24 mouse cellular contexts compared by ENCODE assay signal in genomic region chr5:144232531-144232930, GRCm38 (mm10). TPM values are rescaled to one million over a fixed set of nuclear protein-coding genes. Genes with fewer than 3 reads are reported as not detected.
"Had no signal": no experiment of that assay in that cellular context is flagged by ENCODE, and none has a peak within 500 bp of the region (broad histone marks: within the 10 kb centered on the region; RNA-seq: fewer than 3 reads in every experiment).

No protein-coding gene starts in this region.

- H3K27me3 ChIP-seq: heart, embryonic 13.5 days; heart, embryonic 15.5 days; hindbrain, embryonic 13.5 days; hindbrain, embryonic 15.5 days; limb, embryonic 13.5 days; limb, embryonic 15.5 days; liver, embryonic 12.5 days had no signal

- ATAC-seq: forebrain, postnatal 0 days; hindbrain, postnatal 0 days; liver, embryonic 12.5 days had no signal

- H3K9ac ChIP-seq: forebrain, postnatal 0 days; heart, embryonic 13.5 days; heart, embryonic 15.5 days; hindbrain, embryonic 13.5 days; hindbrain, embryonic 15.5 days; limb, embryonic 13.5 days; limb, embryonic 15.5 days; liver, embryonic 12.5 days; liver, embryonic 14.5 days had no signal

- DNase-seq: forebrain, postnatal 0 days; gastrocnemius, postnatal 14 days; gastrocnemius, postnatal 36 days; heart, adult 11 months; heart, adult 2 months; heart, postnatal 14 days; heart, postnatal 36 days; kidney, adult 11 months; kidney, postnatal 10 days; layer of hippocampus, adult 9-11 months; layer of hippocampus, postnatal 36 days; left cerebral cortex, postnatal 4 days had no signal

- H3K4me3 ChIP-seq: heart, adult 2 months; heart, embryonic 13.5 days; heart, embryonic 15.5 days; hindbrain, embryonic 13.5 days; hindbrain, embryonic 15.5 days; limb, embryonic 13.5 days; limb, embryonic 15.5 days; liver, embryonic 12.5 days had no signal

- H3K4me1 ChIP-seq: heart, embryonic 13.5 days; heart, embryonic 15.5 days; hindbrain, embryonic 13.5 days; hindbrain, embryonic 15.5 days; limb, embryonic 13.5 days; limb, embryonic 15.5 days; liver, embryonic 12.5 days had no signal

- H3K27ac ChIP-seq: heart, adult 2 months; heart, embryonic 13.5 days; heart, embryonic 15.5 days; hindbrain, embryonic 13.5 days; hindbrain, embryonic 15.5 days; hindbrain, postnatal 0 days; limb, embryonic 13.5 days; limb, embryonic 15.5 days; liver, embryonic 12.5 days; liver, embryonic 14.5 days had no signal

- H3K4me2 ChIP-seq: heart, embryonic 11.5 days; heart, embryonic 13.5 days; heart, embryonic 15.5 days; hindbrain, embryonic 13.5 days; hindbrain, embryonic 15.5 days; limb, embryonic 13.5 days; limb, embryonic 15.5 days; liver, embryonic 12.5 days had no signal

- H3K36me3 ChIP-seq: heart, embryonic 13.5 days; heart, embryonic 15.5 days; hindbrain, embryonic 13.5 days; hindbrain, embryonic 15.5 days; limb, embryonic 13.5 days; limb, embryonic 15.5 days; liver, embryonic 12.5 days had no signal

- H3K9me3 ChIP-seq: heart, embryonic 15.5 days; hindbrain, embryonic 13.5 days; hindbrain, embryonic 15.5 days; limb, embryonic 13.5 days; limb, embryonic 15.5 days; liver, embryonic 12.5 days had no signal

RNA-seq across cellular contexts. Expression of gene Bhlha15, which starts 42.4 kb away (rescaled TPM):
- total RNA-seq: forebrain, postnatal 0 days; gastrocnemius, adult 18-20 months; gastrocnemius, adult 8-10 months; gastrocnemius, postnatal 14 days; gastrocnemius, postnatal 36 days; heart, adult 2 months; heart, postnatal 14 days; heart, postnatal 36 days had no signal
- polyA plus RNA-seq: forebrain, postnatal 0 days had no signal
